Mouse (Mus musculus) spleen, postnatal 4 days (tissue): ENCODE measurements around the gene Syt7.

Source experiments
- DNase-seq, 2 experiments: peaks; one replicate each; pipeline ENCODE4 v3.0.0; 2022; ENCODE audit warnings: low spot score in 2 of 2

The Syt7 gene

GRCm38 (mm10) chr19:10388615-10389313 lies at the start of gene Syt7:
Syt7 (plus strand) TSS chr19:10389090.
- DNase-seq = peak; percentile 75 to 88

GRCm38 (mm10) chr19:10339271-10339670 lies 49.6 kb upstream of the Syt7 start:
- no peak for DNase-seq

DNA sequence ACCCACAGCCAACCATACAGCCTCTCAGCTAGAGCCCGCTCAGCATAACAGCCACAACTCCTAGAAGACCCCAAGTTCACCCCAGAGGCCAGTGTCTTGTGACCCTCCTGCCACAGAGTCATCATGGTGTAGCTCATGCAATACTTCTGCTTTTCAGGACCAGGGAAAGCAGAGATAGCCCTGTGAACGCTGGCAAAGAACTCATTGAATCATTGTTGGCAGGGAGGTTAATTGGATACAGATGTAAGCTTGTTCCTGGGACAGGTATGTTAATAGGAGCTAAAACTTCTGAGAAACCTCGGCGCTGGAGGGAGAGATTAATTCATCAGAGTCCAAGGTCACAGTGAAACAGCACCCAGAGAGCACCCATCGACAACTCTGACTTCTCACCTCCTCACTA lies 48.2 kb upstream of the Syt7 start:
- DNase-seq = no peak

DNA sequence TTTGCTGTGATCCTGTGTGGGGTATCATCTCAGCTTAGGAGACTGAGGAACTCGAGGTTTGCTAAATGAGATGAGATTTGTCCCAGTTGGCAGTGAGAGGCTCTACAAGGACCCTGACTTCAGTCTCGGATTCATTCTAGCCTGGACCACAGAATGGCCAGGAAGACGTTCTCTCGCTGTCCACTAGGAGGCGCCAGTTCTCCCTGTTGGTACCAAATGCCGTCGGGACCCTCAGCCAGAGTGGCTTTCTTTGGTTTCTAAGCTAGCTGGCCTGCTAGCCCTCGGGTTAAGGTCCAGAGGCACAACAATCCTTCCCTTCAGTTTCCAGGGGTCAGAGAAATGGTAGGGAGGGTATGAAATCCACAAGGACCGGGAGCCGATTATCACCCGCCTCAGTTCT lies 47.7 kb upstream of the Syt7 start:
- peak; percentile 27 to 77 for DNase-seq

- DNase-seq = no peak
Measured at GRCm38 (mm10) chr19:10341817-10342439, 47.0 kb upstream of the Syt7 start.

- DNase-seq = no peak
Measured at GRCm38 (mm10) chr19:10343866-10344265, 45.0 kb upstream of the Syt7 start.

GRCm38 (mm10) chr19:10345696-10346095 lies 43.2 kb upstream of the Syt7 start:
- DNase-seq = no peak

- no peak for DNase-seq
Measured at GRCm38 (mm10) chr19:10347628-10348273, 41.1 kb upstream of the Syt7 start.

- DNase-seq = no peak
Measured at GRCm38 (mm10) chr19:10352218-10352617, 36.7 kb upstream of the Syt7 start.

DNA sequence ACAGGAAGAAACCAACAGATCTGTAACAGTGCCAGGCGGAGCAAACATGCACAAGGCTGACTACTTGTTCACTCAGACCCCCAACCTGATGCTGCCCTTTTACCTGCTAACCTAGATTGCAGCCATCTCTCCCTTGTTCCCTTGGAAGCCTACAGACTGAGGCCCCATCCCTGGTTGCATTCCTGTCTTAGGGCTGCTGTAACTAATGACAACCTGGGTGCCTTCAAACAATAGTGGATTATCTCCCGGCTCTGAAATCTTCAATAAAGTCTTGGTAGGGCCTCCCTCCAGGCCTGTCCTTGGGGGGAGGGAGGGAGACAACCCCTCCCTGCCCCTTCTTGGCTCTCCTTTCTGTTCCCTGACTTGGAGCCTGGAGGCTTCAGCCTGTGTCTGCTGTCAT lies 34.1 kb upstream of the Syt7 start:
- no peak for DNase-seq

DNA sequence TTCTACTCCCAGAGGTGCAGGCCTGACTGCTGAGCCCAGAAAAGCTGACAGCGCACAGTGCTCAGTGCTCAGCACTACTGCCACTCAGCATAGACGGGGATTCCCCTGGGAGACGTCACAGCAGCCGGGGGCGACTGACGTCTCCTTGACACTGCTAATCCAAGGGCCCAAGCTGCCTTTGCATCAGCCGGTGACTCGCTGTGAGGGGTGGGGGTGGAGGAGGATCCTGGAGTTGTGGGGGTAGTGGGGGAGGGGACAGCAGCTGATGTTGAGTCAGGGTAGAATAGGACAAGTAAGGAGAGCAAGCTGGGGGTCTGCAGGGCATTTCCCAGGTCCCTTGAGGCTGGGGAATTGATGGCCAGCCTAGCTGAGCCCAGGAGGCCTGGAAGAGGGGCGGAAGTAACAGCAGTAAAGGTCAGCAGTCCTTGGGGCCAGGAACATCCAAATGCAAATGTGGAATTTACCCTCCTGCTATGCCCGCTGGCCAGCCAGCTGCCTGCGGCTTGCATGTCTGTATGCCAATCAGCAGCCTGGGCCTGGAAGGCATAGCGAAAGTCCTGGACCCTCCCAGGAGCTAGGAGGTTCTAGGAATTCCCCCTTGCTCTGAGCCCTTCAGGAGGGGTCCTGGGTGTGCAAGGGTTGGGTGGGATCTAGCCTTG lies 31.9 kb upstream of the Syt7 start:
- no peak for DNase-seq

- DNase-seq = no peak
Measured at GRCm38 (mm10) chr19:10359105-10359946, 29.6 kb upstream of the Syt7 start.

GRCm38 (mm10) chr19:10362473-10363129 lies 26.3 kb upstream of the Syt7 start:
- no peak for DNase-seq

GRCm38 (mm10) chr19:10363869-10364268 lies 25.0 kb upstream of the Syt7 start:
- DNase-seq = no peak

DNA sequence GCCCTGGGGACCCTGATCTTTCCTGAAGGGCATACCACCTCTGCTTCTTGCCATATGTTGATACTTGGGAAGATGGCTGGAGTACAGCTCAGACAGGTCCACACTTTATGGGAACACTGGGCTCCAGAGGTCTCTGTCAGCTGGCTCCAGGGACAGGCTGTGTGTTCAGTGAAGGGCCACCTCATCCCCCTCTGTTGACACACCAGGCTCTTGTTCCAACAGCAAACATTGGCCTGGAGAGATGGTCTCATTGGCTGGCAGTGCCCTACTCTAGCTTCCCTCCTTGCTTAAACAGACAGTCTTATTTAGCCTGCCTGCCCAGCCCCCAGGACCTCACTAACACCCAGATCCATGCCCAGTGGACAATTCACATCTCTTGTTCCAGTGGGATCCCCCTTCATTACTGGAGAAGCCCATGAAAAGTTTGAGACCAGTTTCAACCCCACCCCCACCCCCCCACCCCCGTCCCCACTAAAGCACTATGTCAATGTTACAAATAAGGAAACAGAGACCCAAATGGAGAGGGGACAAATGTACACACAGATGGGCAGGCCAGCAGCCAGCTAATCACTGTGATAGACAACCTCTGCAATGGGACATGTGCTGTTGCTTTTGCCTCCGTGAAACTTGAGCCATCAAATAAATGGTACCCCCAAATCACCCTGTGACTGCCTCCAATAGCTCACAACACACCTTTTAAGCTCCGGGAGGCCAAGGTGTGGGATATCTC lies 22.6 kb upstream of the Syt7 start:
- DNase-seq = no peak

DNA sequence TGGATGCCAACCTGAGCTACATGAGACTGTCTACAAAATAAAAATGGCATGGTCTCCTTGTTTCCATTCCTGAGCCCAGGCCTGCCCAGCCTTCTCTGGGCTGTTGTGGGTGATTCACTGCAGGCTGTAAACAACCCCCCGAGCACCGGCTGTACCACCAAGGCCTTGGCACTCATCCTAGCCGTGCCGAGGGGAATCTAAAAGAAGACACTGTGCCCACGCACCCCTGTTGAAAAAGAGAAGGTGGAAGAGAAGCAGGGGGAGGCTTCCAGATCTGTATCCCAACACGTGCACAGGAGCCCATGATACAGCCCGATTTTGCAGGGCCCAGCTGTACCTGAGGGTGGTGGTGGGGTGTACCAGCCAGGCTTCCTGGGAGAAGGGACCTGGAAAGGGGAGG lies 21.1 kb upstream of the Syt7 start:
- DNase-seq = no peak

- DNase-seq = no peak
Measured at GRCm38 (mm10) chr19:10369936-10370335, 19.0 kb upstream of the Syt7 start.

- no peak for DNase-seq
Measured at GRCm38 (mm10) chr19:10373191-10373590, 15.7 kb upstream of the Syt7 start.

GRCm38 (mm10) chr19:10375260-10375659 lies 13.6 kb upstream of the Syt7 start:
- no peak for DNase-seq

DNA sequence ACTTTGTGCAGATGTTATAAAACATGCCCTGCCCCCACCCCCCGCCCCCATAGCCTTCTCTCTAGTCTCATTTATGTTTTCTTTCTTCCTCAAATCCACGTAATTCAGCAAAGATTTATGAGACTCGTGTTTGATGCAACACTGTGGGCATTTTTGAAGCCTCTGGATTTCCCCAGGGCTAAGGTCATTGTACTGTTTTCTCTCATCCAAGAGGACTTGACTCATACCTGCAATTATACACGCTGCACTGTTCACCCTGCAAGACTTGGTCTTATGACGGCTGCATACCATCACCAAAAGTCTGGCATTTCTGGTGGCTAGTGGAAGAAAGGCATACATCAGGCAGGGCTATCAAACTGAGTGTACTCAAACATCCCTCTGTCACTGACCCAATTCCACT lies 8.9 kb upstream of the Syt7 start:
- DNase-seq = no peak
